Mouse (Mus musculus) B cell, adult 2 months (primary cell): ENCODE data around the gene Asna1.

ENCODE experiments used
- DNase-seq, 2 experiments: peaks; one replicate each; pipeline ENCODE4 v3.0.0; 2022

Asna1 gene

DNA sequence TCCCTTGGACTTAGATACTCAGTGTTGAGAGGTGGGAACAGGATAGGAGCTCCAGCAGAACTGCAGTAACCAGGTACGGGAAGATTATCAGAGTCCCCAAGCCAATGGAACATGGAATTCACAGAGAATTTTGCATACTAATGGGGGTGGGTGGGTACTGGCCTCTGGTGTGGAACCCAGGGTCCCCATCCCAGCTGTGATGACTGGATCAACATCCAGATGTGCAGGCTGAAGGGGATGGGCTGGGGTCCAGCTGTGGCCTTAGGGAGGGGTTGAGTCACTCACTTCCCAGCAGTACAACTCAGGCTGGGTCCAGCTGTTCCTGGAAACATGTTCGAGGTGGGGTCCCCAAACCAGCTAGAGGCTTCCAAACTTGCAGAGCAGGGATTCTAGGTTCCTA lies 37.2 kb downstream of the Asna1 start:
- DNase-seq, result no peak

DNA sequence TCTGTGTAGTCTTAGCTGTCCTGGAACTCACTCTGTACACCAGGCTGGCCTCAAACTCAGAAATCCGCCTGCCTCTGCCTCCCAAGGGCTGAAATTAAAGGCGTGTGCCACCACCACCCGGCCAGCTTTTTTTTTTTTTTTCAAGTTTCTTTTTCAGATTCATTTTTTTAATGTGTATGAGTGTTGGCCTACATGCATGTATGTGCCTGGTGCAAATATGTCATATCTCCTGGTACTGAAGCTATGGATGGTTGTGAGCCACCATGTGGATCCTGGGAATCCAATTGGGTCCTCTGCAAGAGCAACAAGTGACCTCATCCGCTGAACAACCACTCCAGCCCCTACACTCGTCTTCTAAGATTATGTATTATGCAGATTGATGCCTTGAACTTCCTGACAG lies 37.7 kb downstream of the Asna1 start:
- no peak for DNase-seq

DNA sequence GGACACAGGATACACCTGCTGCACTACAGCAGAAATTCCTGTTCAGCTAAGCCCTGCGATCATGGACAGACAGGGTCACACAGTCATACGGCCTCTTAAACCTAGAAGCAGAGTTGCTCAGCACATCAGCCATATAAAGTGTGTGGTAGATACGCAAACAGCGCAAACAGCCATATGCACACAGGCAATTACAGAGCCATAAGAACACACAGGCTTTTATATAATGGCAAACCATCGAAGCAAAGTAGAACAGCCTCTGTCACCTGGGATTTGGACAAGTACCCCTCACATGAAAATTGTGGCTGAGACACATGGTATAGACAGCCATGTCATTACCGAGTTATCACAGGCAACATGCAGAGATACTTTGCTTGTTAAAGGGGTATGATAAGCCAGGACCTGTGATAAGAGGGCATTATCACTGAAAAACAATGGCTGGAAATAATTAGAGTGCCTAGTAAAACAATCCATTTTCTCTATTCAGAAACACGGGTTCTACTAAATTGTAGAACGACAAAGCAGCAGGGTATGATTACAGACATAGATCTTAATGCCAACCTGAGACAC lies 38.6 kb downstream of the Asna1 start:
- DNase-seq, result no peak

DNA sequence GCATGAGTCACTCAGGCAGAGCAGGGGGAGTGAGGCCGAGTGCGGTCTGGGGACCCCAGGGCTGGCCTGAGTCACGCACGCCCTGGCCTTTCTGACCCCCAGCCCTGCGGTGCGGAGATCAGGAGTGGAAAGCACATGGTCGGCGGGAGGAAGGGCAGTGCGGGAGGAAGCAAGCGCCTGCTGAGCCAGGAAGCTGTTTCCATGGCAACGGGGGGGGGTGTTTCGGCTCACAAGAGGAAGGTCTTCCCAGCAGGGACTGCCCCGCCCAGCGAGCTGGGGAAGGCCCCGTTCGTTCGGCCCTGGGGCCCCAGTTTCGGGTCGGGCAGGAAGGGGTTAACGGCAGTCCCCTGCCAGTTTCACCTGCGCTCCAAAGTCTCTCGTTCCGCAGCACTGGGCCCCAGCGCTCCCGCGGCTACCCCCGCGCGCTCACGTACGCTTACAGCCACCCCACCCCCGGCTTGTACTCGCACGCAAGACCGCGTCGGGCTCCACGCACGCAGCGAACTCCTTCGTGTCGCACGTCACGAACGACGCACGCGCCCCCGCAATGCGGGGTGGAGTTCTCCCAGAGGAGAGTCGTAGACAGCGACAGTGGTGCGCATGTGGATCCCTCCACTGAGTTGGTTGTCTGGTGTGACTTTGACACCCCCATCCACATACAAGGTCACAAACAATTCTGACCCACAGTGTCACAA lies 39.2 kb downstream of the Asna1 start:
- peak; percentile 97 to 98 for DNase-seq

DNA sequence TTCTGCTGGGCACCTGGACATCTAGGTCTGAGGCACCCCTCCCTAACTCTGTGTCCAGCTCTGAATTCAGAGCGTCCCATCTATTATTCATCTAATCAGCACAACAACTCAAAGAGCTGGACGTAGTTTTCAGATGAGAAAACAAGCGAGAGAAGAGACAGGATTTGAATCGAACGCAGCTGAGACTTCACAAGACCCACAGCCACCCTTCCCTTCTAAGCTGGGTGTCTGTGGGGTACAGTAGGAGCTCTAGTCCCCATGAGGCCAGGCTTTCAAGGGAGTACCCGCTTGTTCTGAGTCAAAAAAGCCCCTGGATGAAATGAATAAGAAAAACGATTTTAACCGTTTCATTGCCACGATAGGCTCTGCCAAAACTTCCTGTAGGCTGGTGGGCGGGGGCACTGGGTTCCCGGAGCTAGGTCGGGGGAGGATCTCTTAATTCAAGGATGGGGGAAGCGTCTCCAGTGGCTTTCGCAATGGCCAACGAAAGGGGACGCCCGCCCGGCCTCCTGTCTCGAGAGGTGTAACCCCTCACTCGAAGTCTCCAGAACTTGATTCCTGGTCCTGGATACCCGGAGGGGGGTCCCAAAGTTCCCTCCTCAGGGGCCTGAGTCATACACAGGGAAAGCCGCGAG lies 39.9 kb downstream of the Asna1 start:
- DNase-seq, result no peak

DNA sequence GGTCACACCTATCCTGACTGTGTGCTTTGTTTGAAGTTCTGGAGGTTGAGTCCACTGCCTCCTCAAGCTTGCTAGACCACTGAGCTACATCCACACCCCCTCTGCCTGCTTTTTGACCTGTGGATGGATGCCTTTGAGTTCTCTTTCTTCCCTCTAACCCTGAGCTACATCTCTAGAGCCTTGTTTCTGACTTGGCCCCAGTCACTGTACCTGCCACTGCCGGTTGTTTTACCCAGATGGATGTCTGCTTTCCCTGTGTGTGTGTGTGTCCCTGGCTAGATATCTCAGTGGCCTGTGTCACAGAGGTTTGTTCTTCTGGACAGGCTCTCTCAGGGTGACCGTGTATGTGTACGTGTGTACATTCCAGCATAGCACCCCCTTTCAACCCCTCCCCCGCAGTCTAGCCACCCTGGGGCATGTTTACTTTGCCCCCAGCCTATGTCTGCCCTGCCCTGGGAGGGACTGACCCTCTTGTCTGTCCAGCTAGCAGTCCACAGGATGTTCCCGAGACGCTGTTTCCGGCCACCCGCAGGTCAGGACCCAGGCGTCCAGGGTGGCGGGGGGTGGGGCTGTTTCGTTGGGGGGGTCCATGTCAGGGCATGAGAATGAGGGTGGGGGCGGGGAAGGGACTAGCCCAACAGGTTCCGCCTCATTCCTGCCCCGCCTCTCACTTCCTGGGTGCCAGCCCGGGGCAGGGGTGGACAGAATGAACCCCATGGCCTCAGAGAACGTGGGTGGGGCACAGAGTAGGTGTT lies 40.6 kb downstream of the Asna1 start:
- peak; percentile 46 to 53 for DNase-seq

DNA sequence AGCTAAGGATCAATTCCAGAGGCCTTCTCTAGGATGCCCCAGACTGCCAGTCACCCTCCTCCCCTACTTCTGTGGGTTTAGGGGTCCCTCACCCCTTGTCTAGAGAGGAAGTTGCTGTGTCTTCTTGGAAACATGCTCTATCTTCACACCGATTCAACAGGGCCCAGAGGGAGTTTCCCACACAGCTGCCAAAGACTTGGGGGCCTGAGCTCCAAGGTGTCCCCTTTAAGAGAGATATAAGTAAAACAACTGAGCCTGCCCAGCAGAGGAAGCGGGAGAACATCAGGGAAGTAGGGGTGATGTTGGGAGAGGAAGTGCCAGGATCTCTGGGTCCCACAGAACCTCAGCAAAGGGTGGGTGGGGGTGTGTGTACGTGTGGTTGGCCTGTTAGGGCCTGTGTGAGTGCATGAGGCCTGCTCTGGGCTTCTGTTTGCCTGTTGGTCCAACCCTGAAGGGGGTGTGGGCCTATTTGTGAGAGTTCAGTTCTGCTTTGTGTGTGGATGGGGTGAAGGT lies 42.5 kb downstream of the Asna1 start:
- DNase-seq, result peak; percentile 48 to 52

DNA sequence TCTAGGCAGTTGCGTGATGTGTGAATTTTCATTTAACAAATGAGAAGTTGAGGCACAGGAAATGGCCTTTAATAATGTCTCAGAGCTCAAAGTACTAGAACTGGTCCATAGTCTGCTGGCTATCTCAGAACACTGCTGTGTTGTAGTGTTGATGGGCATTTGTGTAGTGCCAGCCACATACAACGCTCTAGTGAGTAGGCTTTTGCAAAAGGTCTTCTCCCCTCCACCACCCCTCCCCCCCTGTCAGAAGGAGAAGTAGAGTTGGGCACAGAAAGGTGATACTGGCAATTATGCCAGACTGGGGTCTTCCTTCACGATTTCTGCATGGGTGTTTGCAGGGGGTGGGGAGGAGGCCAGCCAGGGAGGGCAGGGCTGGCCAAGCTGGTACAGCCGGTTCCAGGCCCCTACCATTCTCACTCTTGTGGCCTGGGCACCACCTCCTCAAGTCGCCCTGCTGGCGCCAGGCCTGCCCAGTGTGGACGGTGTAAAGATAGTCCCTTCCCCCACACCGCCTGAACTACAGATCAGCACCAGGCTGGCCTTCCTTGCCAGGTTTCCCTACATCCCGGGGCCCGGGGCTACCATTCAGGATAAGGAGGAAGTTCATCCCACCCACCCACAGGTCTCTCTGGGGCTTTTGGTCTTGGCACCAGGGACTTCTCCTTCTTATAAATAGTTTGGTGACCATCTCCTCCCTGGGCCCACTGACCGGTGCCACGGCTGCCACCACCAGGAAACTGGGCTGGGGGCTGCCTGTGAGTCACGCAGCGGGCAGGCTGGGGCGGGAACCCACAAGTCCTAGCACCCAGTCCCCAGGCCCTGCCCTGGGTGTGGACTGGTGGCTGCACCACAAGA lies 43.2 kb downstream of the Asna1 start:
- peak in 1 of 2 experiments; percentile 35 for DNase-seq

DNA sequence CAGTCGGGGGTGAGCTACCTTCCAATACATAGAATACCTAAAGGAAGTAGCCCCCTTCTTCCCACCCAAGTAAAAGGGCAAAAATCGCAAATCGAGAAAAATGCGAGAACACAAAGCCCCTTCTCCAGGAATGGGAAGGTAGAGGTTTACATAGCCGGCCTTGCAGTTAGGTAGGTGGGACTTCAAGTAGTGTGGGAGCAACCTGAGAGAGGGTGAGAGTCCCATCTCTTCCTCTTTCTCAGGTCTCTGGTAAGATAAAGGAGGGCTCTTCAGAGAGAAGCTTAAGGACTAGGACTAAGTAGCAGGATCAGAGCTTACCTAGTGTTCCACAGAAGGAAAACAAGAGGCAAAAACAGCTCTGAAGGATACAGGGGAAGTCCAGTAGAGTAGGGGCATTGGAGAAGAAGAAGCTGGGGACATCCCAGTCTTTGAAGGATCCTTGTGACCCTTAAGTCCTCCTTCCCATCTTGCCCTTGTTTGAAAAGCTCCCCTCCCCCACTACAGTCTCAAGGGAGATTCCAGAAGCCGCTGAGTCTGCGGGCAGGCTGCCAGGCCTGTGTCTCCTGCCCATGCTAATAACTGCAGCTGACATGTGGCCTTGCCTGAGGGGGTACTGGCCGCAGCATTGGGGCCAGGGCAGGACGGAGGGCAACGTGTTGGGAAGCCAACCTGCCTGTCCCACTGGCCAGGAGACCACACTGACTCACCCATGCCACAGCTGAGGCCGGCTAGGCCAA lies 44.3 kb downstream of the Asna1 start:
- DNase-seq, result peak; percentile 59 to 63

DNA sequence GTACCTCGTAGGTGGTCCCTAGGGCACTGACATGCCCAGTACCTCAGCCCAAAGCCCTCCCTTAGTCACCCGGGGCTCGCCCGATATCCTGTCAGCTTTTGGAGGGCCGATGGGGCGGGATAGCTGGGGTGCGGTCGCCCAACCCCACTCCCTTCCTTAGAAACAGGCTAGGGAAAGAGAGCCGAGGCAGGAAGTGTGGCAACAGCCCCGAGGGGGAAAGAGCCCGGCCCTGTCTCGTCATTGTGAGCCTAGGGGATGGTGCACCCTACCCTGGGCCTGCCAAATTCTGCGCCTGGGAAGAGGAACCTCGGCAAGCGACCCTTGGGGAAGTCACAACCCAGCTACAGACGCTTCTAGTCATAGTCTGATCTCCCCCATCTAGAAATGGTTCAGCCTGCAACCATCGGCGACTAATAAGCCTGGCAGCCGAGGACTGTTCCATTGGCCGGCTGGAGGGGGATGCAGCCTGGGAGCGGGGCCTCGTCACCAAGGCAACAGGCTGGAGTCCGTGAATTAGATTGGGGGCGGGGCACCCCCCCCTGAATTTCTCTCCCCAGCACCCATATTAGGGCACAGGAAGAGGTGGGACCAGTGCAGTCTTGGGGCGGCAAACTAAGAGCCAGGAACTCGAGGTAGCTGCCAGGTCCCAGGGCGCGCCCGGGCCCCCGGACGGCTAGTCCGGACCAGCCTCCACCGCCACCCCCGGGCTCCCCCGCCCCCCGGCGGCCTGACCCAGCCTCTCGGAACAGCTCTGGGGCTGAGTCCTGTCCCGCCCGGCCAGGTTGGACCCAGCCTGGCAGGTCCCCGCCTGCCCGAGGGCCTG lies 45.3 kb downstream of the Asna1 start:
- peak; percentile 95 to 97 for DNase-seq

DNA sequence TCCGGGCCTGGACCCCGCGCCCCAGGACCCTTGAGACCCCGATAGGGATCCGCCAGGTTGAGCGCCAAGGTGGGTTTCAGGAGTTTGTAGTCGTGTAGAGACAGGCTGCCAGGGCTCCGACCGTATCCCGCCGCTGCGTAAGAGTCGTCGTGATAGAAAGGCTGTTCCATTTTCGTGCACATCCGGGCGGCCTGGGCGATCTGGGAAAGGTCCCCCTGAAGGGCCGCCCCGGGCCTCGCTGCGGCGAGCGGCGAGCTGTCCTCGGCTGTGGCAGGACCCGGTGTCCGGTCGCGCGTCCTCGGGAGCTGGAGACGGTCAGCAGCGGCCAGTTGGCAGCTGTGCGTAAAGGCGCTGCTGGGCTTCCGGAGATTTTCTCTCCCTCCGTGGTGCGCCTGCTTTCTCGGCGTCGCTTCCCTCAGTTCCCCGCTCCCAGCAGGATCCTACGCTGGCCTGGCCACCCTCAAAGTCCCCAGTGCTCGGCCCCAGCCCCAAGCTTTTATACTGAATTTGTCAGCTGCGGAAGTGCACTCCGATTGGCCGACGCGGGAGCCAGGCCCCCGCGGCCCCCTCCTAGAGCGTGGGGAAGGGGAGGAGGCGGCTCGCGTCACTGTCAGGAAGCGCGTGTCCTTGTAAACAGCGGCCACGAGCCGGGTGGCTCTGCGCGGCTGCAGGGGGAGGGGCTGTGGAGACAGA lies 46.7 kb downstream of the Asna1 start, which contains the start of gene Junb:
TSS of gene Junb (minus strand) at position 471 of the 693 bp plus-strand sequence.
- DNase-seq, result peak; percentile 95 to 97

DNA sequence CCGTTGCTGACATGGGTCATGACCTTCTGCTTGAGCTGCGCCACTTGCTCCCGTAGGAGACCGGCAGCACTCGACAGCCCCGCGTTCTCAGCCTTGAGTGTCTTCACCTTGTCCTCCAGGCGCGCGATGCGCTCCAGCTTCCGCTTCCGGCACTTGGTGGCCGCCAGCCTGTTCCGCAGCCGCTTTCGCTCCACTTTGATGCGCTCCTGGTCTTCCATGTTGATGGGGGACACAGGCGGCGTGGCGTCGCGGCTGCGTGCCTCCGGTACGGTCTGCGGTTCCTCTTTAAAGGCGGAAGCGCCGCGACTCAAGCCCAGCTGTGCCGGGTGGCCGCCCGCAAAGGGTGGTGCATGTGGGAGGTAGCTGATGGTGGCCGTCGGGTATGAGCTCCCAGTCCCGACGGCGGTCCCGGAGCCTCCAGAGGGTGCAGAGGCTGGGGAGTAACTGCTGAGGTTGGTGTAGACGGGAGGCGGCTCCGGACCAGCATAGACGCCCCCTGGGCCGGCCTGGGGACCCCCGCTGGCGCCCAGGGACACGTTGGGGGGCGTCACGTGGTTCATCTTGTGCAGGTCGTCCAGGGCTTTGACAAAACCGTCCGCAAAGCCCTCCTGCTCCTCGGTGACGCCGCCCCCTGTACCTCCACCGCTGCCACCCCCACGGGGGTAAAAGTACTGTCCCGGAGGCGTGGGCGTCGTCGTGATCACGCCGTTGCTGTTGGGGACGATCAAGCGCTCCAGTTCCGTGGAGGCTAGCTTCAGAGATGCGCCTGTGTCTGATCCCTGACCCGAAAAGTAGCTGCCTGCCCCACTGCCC lies 47.4 kb downstream of the Asna1 start:
- peak; percentile 81 for DNase-seq

DNA sequence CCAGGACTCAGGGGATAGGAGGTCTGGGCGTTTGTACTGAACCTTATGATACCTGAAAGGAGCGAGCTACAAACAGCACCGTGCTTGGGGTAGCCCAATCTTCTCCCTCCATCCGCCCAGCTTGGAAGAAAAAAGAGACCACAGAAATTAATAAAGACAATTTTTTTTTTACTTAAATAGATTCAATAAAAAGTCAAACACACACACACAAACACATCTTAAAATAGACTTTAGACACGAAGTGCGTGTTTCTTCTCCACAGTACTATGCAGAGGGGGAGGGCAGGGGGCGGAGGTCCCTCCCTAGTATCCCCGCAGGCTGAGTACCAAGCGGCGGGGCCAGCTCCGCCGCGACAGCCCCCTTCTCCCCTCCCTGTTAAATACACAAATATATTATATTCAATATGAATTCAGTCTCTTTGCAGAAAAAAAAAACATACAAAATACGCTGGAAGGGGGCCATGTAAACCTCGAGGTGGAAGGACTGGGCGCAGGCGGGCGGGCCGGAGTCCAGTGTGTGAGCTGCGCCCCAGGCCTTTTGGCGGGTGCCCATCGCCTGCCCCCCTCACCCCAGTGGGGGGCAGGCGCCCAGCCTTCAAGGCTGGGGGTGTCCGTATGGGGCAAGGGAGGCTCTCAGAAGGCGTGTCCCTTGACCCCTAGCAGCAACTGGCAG lies 48.2 kb downstream of the Asna1 start:
- DNase-seq, result peak in 1 of 2 experiments; percentile 57

DNA sequence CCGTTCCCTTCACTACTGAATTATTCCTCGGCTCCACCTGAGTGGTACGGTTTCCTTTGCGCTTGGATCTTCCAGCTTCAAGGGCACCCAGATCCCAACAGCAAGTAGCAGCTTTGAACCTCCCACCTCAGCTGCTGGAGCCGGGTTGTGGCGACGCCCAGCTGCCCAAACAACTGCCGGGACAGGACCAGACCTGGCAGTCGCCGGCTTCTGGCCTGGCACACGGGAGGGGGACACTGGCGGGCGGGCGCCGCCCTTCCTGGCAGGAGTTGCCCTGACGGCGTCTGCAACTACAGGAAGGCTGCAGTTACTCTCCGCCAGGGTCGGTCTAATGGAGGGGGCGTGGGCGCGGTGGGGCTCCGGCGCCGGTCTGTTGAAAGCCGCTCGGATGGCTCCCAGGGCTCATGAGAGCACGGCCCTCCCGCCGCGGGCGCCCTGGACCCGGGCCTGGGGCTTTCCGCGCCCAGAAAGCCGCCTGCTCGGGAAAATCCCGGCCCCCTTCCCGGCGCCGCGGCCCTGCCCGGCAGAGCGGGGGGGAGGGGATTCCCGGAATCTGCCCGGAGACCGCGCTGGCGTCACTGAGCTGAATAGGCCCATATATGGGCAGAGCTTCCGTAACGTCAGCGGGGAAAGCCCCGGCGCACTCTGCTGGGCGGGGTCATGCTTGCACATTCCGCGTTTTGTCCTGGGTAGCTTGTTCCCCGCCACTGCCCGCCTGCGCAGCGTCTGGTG lies 48.9 kb downstream of the Asna1 start:
- DNase-seq, result peak; percentile 96 to 97

DNA sequence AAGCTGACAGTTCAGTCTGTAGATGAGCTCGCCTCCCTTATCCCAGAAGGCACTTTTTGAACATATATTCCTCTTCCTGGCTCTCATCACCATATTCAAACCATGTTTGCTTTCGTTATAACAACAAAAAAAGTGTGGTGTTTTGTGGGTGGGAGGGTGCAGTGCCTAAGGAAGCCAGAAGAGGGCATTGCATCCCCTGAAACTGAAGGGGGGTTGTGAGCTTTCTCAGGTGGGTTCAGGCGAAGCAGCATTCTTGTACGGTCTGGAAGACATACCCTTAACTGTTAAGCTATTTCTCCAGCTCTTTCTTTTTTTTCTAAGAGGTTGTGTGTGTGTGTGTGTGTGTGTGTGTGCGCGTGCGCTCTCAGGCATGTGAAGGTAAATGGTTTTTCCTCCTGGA lies 49.6 kb downstream of the Asna1 start:
- peak; percentile 90 to 93 for DNase-seq

DNA sequence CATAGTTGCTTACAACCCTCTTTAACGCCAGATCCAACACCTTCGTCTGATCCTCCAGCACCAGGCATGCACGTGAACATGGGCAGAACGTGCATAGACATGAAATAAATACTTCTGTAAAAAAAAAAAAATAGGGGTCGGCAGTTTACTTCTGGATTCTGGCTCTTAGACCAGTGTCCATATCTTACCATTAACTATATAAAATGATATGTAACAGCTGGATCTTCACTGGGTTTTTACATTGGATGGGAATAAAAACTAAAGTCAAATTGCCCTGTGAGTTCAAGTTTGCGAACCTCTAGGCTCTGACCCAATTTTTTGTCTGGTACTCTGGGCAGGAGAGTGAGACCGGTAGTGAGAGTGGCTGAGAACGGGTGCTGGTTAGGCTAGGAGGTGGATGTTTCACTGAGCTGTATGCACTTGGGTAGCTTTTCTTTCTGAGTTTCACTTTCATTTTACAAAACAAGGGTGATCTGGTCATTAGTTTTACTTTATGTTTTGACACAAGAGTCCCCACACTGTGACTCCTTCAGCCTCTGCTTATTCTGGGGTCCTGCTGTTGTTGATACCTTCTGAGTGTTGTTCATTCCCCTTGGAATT lies 50.4 kb downstream of the Asna1 start:
- peak; percentile 29 to 37 for DNase-seq
